Mouse (Mus musculus) intestine, embryonic 15.5 days (tissue): ENCODE results near the gene Lmo1. TPM values are rescaled to one million over a fixed set of nuclear protein-coding genes. Genes with fewer than 3 reads are reported as not detected.
"Not testable (repeated sequence)": the region's sequence is repeated elsewhere in the genome, so short reads cannot be mapped to it uniquely, and the experiment has no call there.

Experiments
- ATAC-seq: fragments of 200-750 bp; cut with Nextera tagmentation; 2 replicates; pipeline ENCODE4 v1.8.0; 2017; ENCODE audit warnings: moderate TSS enrichment, moderate library complexity
- H3K27ac ChIP-seq: fragments of 300-500 bp; sonication (generic); 2 replicates; pipeline ENCODE4 v1.5.1; 2015; ENCODE audit warnings: mild to moderate bottlenecking, inconsistent platforms
- H3K27me3 ChIP-seq: fragments of 300-500 bp; sonication (generic); replicated peaks from 2 replicates; pipeline ENCODE4 v1.6.1; 2015; ENCODE audit warnings: inconsistent platforms
- H3K36me3 ChIP-seq: fragments of 300-500 bp; sonication (generic); 2 replicates; pipeline ENCODE4 v1.6.1; 2015; ENCODE audit warnings: inconsistent platforms
- H3K4me1 ChIP-seq: fragments of 300-500 bp; sonication (generic); replicated peaks from 2 replicates; pipeline ENCODE4 v1.6.1; 2015; ENCODE audit warnings: inconsistent platforms
- H3K4me2 ChIP-seq: fragments of 300-500 bp; sonication (generic); replicated peaks from 2 replicates; pipeline ENCODE4 v1.6.1; 2015; ENCODE audit warnings: mild to moderate bottlenecking, inconsistent platforms
- H3K4me3 ChIP-seq: fragments of 300-500 bp; sonication (generic); replicated peaks from 2 replicates; pipeline ENCODE4 v1.5.1; 2015; ENCODE audit warnings: inconsistent platforms
- H3K9ac ChIP-seq: fragments of 300-500 bp; sonication (generic); 2 replicates; pipeline ENCODE4 v1.6.1; 2015; ENCODE audit warnings: inconsistent platforms
- H3K9me3 ChIP-seq: fragments of 300-500 bp; sonication (generic); 2 replicates; pipeline ENCODE4 v1.6.1; 2016; ENCODE audit warnings: inconsistent platforms
- whole genome bisulfite sequencing: fragments of 180-500 bp; shearing (Covaris S2); methylation state at CpG from one replicate; pipeline ENCODE4 v1.1.7; 2015; 5-methylcytosine and 5-hydroxymethylcytosine counted together
- polyA plus RNA-seq: library from polyadenylated mRNA; unstranded; fragments of >200 nt; fragmentation: Nextera tagmentation; extraction: Ambion mirVana; gene quantifications from 2 replicates; pipeline ENCODE4 v1.2.1, GENCODE M21; 2015

Gene Lmo1
- polyA plus RNA-seq, 1 experiment from 2014 or later, result 3.5 TPM

- ATAC-seq, result no peak
- no peak overlapping the region for H3K27ac ChIP-seq
- H3K4me2 ChIP-seq, result no peak overlapping the region
- H3K4me3 ChIP-seq, result no peak overlapping the region
- H3K4me1 ChIP-seq, result no peaks in the 10 kb centered on the region
- no peaks in the 10 kb centered on the region for H3K36me3 ChIP-seq
- H3K9ac ChIP-seq, result no peak overlapping the region
- no peaks in the 10 kb centered on the region for H3K9me3 ChIP-seq
- WGBS, result 77% methylated on average over 4 of the region's 4 CpGs
- no peaks in the 10 kb centered on the region for H3K27me3 ChIP-seq
Observed at GRCm38 (mm10) chr7:109096618-109097017, 78.4 kb downstream of the Lmo1 start.

DNA sequence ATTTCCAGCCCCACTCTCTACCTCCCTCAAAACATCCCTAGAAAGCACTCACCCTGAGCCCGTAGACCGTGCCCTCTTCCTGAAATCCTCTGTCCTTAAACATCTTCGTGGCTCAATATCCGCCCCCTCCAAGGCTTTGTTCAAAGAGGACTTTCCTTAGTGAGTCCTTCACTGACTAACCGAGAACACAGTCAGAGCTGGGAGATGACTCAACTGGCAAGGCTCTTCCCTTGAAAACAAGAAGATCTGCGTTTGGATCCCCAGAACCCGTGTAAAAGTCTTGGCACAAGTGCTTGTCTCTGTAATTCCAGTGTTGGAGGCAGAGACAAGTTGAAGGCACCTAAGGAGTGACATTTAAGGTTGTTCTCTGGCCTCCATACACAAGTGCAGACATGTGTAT lies 80.7 kb downstream of the Lmo1 start:
- H3K36me3 ChIP-seq, result no peaks in the 10 kb centered on the region
- WGBS, result no CpG with 5 or more reads among the region's 7 CpGs
- no peak overlapping the region for H3K9ac ChIP-seq
- no peak overlapping the region for H3K27ac ChIP-seq
- ATAC-seq, result no peak
- H3K9me3 ChIP-seq, result no peaks in the 10 kb centered on the region
- H3K4me2 ChIP-seq, result no peak overlapping the region
- H3K4me3 ChIP-seq, result no peak overlapping the region
- no peaks in the 10 kb centered on the region for H3K4me1 ChIP-seq
- H3K27me3 ChIP-seq, result no peaks in the 10 kb centered on the region

DNA sequence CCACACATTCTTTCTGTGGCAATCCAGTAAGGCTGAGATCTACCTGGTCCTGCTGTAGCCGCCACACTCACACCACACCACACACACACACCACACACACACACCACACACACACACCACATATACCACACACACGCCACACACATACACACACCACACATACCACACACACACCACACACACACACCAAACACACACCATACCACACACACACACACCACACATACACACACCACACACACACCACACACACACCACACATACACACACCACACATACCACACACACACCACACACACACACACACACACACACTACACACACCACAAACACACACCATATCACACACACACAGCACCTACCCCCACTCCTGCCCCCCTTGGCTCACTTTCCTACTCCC lies 83.7 kb downstream of the Lmo1 start:
- H3K27ac ChIP-seq, H3K4me2 ChIP-seq, H3K4me1 ChIP-seq, H3K9ac ChIP-seq, H3K4me3 ChIP-seq, H3K27me3 ChIP-seq, H3K36me3 ChIP-seq, H3K9me3 ChIP-seq, ATAC-seq: not testable (repeated sequence)
- WGBS, result no CpG with 5 or more reads among the region's 2 CpGs

Other genes starting within 250 kb of the Lmo1 start
- 0.08 TPM in 2 replicates for gene Nlrp10, start 245.0 kb downstream of the Lmo1 start, polyA plus RNA-seq
- gene Eif3f, start 240.8 kb downstream of the Lmo1 start, polyA plus RNA-seq, result 76.7 and 85.0 TPM in 2 replicates
- gene Tub, start 224.9 kb downstream of the Lmo1 start, polyA plus RNA-seq, result 3.0 TPM in 2 replicates
- 2.0 and 2.9 TPM in 2 replicates for gene Ric3, start 91.9 kb downstream of the Lmo1 start, polyA plus RNA-seq